Mouse (Mus musculus): ENCODE data around the gene Ghitm. TPM values are rescaled to one million over a fixed set of nuclear protein-coding genes. Genes with fewer than 3 reads are reported as not detected.

Ghitm gene
- total RNA-seq, 2 experiments from 2014 or later = 89.2 to 101 TPM

GRCm38 (mm10) chr14:37104747-37105146, 30.3 kb downstream of the Ghitm start:
- no peak for ATAC-seq (ENCODE audit: poor library complexity, severe bottlenecking)

- no peak for ATAC-seq (ENCODE audit: poor library complexity, severe bottlenecking)
Observed at GRCm38 (mm10) chr14:37102484-37102883, 32.6 kb downstream of the Ghitm start.

DNA sequence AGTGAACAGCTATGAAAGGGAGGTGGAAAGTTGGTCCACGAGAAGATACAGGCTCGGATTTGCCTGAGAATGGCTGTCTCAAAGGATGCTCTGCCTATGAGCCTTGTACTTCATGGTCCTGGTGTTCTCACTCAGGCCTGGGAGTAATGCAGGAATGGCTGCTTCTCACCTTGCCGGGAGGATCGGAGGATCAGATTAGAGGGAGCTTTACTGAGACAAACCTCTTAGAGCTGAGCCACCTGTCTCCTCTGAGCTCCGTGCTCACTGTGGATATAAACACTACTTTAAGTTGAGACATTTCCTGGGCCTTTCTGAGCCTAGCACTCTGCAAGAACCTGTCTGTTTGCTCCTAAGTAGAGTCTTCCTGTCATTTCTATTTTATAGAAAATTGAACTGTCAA, 33.5 kb downstream of the Ghitm start:
- no peak for ATAC-seq (ENCODE audit: poor library complexity, severe bottlenecking)

DNA sequence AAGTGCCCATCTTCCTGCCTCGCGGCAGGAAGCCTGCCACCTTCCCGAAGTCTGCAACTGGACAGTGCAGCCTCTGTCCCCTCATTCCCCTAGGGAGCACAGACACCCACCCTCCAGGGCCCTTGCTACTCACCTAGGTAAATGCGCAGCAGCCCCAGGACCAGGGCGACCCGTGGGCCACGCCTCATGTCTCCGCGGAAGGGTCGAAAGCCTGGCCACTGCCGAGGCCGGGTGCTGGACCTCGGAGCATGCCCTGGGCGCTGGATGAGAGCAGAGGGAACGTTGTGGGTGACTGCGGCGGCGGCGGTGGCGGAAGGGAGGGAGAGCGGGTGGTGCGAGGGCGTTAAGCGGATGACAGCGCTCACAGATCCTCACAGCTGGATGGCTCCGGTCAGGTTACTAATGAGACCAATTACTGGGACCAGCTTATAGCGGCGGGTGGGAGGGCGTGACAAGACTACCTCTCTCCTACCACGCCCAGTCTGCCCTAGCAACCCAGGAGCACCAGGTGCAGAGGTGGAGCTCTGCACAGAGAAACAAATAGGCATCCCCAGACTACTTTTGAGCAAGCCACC, 37.0 kb downstream of the Ghitm start, which contains the start of gene Cdhr1:
Gene Cdhr1 (minus strand): TSS at position 392 of the 575 bp plus-strand sequence.
- ATAC-seq (ENCODE audit: poor library complexity, severe bottlenecking) = no peak

- no peak for ATAC-seq (ENCODE audit: poor library complexity, severe bottlenecking)
Observed at GRCm38 (mm10) chr14:37095556-37095955, 39.5 kb downstream of the Ghitm start.

GRCm38 (mm10) chr14:37094436-37094835, 40.6 kb downstream of the Ghitm start:
- ATAC-seq (ENCODE audit: poor library complexity, severe bottlenecking) = no peak

- no peak for ATAC-seq (ENCODE audit: poor library complexity, severe bottlenecking)
Observed at GRCm38 (mm10) chr14:37083755-37084154, 51.3 kb downstream of the Ghitm start.

DNA sequence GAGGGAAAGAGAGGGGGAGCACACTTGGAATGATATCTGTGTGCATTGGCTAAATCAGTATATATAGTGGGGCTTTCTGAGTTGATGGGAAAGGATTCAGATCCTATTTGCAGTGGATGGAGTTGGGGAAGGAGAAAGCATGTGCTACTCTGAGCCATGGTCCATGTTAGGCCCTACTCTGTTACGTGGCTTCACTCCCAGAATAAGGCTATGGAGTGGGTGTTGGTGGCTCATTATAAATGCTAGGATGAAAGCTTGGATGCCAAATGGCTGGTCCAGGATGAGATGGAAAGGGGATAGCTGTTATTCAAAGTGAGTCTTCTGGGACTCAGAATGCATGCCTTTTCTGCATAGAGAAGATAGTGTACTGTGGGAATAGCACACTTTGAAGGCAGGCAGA, 54.3 kb downstream of the Ghitm start:
- ATAC-seq (ENCODE audit: poor library complexity, severe bottlenecking) = no peak

Other genes starting within 250 kb of the Ghitm start
- gene Ccser2, start 166.5 kb downstream of the Ghitm start, total RNA-seq (2015) = 11.4 and 15.1 TPM in 2 replicates
- 11.6 and 11.9 TPM in 2 replicates for gene Ccser2, start 166.5 kb downstream of the Ghitm start, total RNA-seq (2017)
- not detected in 2 replicates for gene Rgr, start 86.3 kb downstream of the Ghitm start, total RNA-seq (2015)
- gene Rgr, start 86.3 kb downstream of the Ghitm start, total RNA-seq (2017) = not detected in 2 replicates
- not detected in 2 replicates for gene Lrit1, start 80.4 kb downstream of the Ghitm start, total RNA-seq (2015)
- not detected in 2 replicates for gene Lrit1, start 80.4 kb downstream of the Ghitm start, total RNA-seq (2017)
- not detected in 2 replicates for gene Lrit2, start 67.3 kb downstream of the Ghitm start, total RNA-seq (2015)
- gene Lrit2, start 67.3 kb downstream of the Ghitm start, total RNA-seq (2017) = not detected in 2 replicates
- not detected in 2 replicates for gene Cdhr1, start 36.9 kb downstream of the Ghitm start, total RNA-seq (2015)
- 0.08 TPM in 1 of 2 replicates, not detected in the other for gene Cdhr1, start 36.9 kb downstream of the Ghitm start, total RNA-seq (2017)
- gene 2610528A11Rik, start 21.2 kb downstream of the Ghitm start, total RNA-seq (2015) = 1.1 TPM in 1 of 2 replicates, not detected in the other
- 0.55 and 1.0 TPM in 2 replicates for gene 2610528A11Rik, start 21.2 kb downstream of the Ghitm start, total RNA-seq (2017)

Data from megakaryocyte, adult 5-6 weeks (primary cell).